ENCODE assay signal across 9 mouse cellular contexts in genomic region chr5:108726557-108727248, GRCm38 (mm10). TPM values are rescaled to one million over a fixed set of nuclear protein-coding genes. Genes with fewer than 3 reads are reported as not detected.
DNase-seq lines count a peak whose midpoint lies in the region; ATAC-seq and TF ChIP-seq lines count a peak whose summit lies in the region.
"Had no signal": no experiment of that assay in that cellular context is flagged by ENCODE, and none has a peak within 500 bp of the region (broad histone marks: within the 10 kb centered on the region; RNA-seq: fewer than 3 reads in every experiment).

No protein-coding gene starts in this region.

- TF ChIP-seq EP300 in heart, adult 2 months (IDR thresholded peaks at IDR 0.05; ENCODE audit: insufficient read depth, low read depth, low read length): 0 out of 2 replicates have a peak, but pooled peaks have one; percentile 36

- H3K27me3 ChIP-seq in embryonic facial prominence, embryonic 11.5 days (ENCODE audit: control insufficient read depth, insufficient read depth, low read length): no peaks in the 10 kb centered on the region
- H3K27me3 ChIP-seq in heart, adult 2 months (ENCODE audit: control insufficient read depth, insufficient read depth, low read length): 0 out of 2 replicates have a peak, but pooled peaks cover 1% of the 10 kb centered on the region
- H3K27me3 ChIP-seq in kidney, adult 2 months (replicated peaks; ENCODE audit: control insufficient read depth, insufficient read depth, low read length): no peaks in the 10 kb centered on the region
- H3K27me3 ChIP-seq in limb, embryonic 11.5 days (ENCODE audit: control insufficient read depth, insufficient read depth, low read length): no peaks in the 10 kb centered on the region
- no peaks in the 10 kb centered on the region for H3K27me3 ChIP-seq in midbrain, embryonic 15.5 days (replicated peaks)
- H3K27me3 ChIP-seq in stomach, embryonic 15.5 days (replicated peaks): no peaks in the 10 kb centered on the region

- no peak overlapping the region for H3K4me3 ChIP-seq in embryonic facial prominence, embryonic 11.5 days (ENCODE audit: low read depth, low read length)
- H3K4me3 ChIP-seq in heart, adult 2 months: no peak overlapping the region
- no peak overlapping the region for H3K4me3 ChIP-seq in kidney, adult 2 months (ENCODE audit: insufficient read depth, low read depth, low read length)
- no peak overlapping the region for H3K4me3 ChIP-seq in limb, embryonic 11.5 days (ENCODE audit: low read depth, low read length)
- H3K4me3 ChIP-seq in midbrain, embryonic 15.5 days: no peak overlapping the region
- H3K4me3 ChIP-seq in stomach, embryonic 15.5 days (replicated peaks): no peak overlapping the region

- no peaks in the 10 kb centered on the region for H3K36me3 ChIP-seq in embryonic facial prominence, embryonic 11.5 days (replicated peaks; ENCODE audit: control insufficient read depth, insufficient read depth, low read depth, low read length)
- no peaks in the 10 kb centered on the region for H3K36me3 ChIP-seq in heart, adult 2 months (ENCODE audit: control insufficient read depth, insufficient read depth, low read length)
- H3K36me3 ChIP-seq in kidney, adult 2 months (ENCODE audit: control insufficient read depth, insufficient read depth, low read length): no peaks in the 10 kb centered on the region
- no peaks in the 10 kb centered on the region for H3K36me3 ChIP-seq in limb, embryonic 11.5 days (ENCODE audit: control insufficient read depth, insufficient read depth, low read length)
- no peaks in the 10 kb centered on the region for H3K36me3 ChIP-seq in midbrain, embryonic 15.5 days (replicated peaks)
- no peaks in the 10 kb centered on the region for H3K36me3 ChIP-seq in stomach, embryonic 15.5 days

- H3K27ac ChIP-seq in embryonic facial prominence, embryonic 11.5 days (replicated peaks; ENCODE audit: low read depth, low read length): no peak overlapping the region
- H3K27ac ChIP-seq in heart, adult 2 months: no peak overlapping the region
- H3K27ac ChIP-seq in kidney, adult 2 months (ENCODE audit: insufficient read depth, low read depth, low read length): no peak overlapping the region
- no peak overlapping the region for H3K27ac ChIP-seq in limb, embryonic 11.5 days (replicated peaks; ENCODE audit: low read depth, low read length)
- no peak overlapping the region for H3K27ac ChIP-seq in midbrain, embryonic 15.5 days
- no peak overlapping the region for H3K27ac ChIP-seq in stomach, embryonic 15.5 days

- H3K4me2 ChIP-seq in embryonic facial prominence, embryonic 11.5 days (ENCODE audit: low read depth, low read length): no peak overlapping the region
- H3K4me2 ChIP-seq in limb, embryonic 11.5 days (ENCODE audit: low read depth, severe bottlenecking): no peak overlapping the region
- H3K4me2 ChIP-seq in midbrain, embryonic 15.5 days: no peak overlapping the region
- no peak overlapping the region for H3K4me2 ChIP-seq in stomach, embryonic 15.5 days

- 23% methylated on average over 5 of the region's 5 CpGs for WGBS in embryonic facial prominence, embryonic 11.5 days
- WGBS in heart, adult 2 months: 18% methylated on average over 5 of the region's 5 CpGs
- 19% methylated on average over 5 of the region's 5 CpGs for WGBS in kidney, adult 2 months
- WGBS in limb, embryonic 11.5 days: 27% methylated on average over 5 of the region's 5 CpGs
- 26% methylated on average over 5 of the region's 5 CpGs for WGBS in midbrain, embryonic 15.5 days
- 25% methylated on average over 5 of the region's 5 CpGs for WGBS in stomach, embryonic 15.5 days

- ATAC-seq in embryonic facial prominence, embryonic 11.5 days (replicated peaks; ENCODE audit: insufficient number of reproducible peaks, low FRiP score, low TSS enrichment, low read depth): peak; percentile 73; the same call in 1 of the 2 replicates
- peak; percentile 76 for ATAC-seq in limb, embryonic 11.5 days (ENCODE audit: insufficient number of reproducible peaks, low FRiP score, low TSS enrichment, low read depth)
- ATAC-seq in midbrain, embryonic 15.5 days (replicated peaks): peak; percentile 74
- ATAC-seq in stomach, embryonic 15.5 days (ENCODE audit: insufficient read depth, low FRiP score, low read depth): peak; percentile 80; the same call in 1 of the 2 replicates

- H3K4me1 ChIP-seq in embryonic facial prominence, embryonic 11.5 days (ENCODE audit: control insufficient read depth, insufficient read depth, low read length): no peaks in the 10 kb centered on the region
- no peaks in the 10 kb centered on the region for H3K4me1 ChIP-seq in heart, adult 2 months (ENCODE audit: control insufficient read depth, insufficient read depth, low read length)
- H3K4me1 ChIP-seq in kidney, adult 2 months (ENCODE audit: control insufficient read depth, insufficient read depth, low read length): no peaks in the 10 kb centered on the region
- H3K4me1 ChIP-seq in limb, embryonic 11.5 days (ENCODE audit: control insufficient read depth, insufficient read depth, low read length): no peaks in the 10 kb centered on the region
- no peaks in the 10 kb centered on the region for H3K4me1 ChIP-seq in midbrain, embryonic 15.5 days
- H3K4me1 ChIP-seq in stomach, embryonic 15.5 days: no peaks in the 10 kb centered on the region

- H3K79me2 ChIP-seq in heart, adult 2 months (replicated peaks; ENCODE audit: control insufficient read depth, insufficient read depth, low read length): no peaks in the 10 kb centered on the region

- intact Hi-C loops in heart, adult 2 months (cut with DNase I): loop anchor here (1.0 to 2.0 kb wide), 3 partner anchors 34 to 299 kb away; partner anchors contain the start of gene Fgfrl1

- no peaks in the 10 kb centered on the region for H3K9me3 ChIP-seq in embryonic facial prominence, embryonic 11.5 days (replicated peaks; ENCODE audit: control insufficient read depth, low read length)
- H3K9me3 ChIP-seq in limb, embryonic 11.5 days (ENCODE audit: control insufficient read depth, low read length): no peaks in the 10 kb centered on the region
- no peaks in the 10 kb centered on the region for H3K9me3 ChIP-seq in midbrain, embryonic 15.5 days
- H3K9me3 ChIP-seq in stomach, embryonic 15.5 days: no peaks in the 10 kb centered on the region

- H3K9ac ChIP-seq in embryonic facial prominence, embryonic 11.5 days (replicated peaks; ENCODE audit: low read length): no peak overlapping the region
- H3K9ac ChIP-seq in heart, adult 2 months (ENCODE audit: low read depth, low read length): no peak overlapping the region
- no peak overlapping the region for H3K9ac ChIP-seq in limb, embryonic 11.5 days (ENCODE audit: low read length)
- H3K9ac ChIP-seq in midbrain, embryonic 15.5 days: no peak overlapping the region
- no peak overlapping the region for H3K9ac ChIP-seq in stomach, embryonic 15.5 days

- peak; percentile 91 for TF ChIP-seq CTCF in heart, adult 2 months (IDR thresholded peaks at IDR 0.05)
- TF ChIP-seq CTCF in kidney, adult 2 months (conservative IDR thresholded peaks at IDR 0.05; ENCODE audit: insufficient read depth, insufficient read length, low read depth, low read length): peak; percentile 96

- TF ChIP-seq POLR2A in heart, adult 2 months (IDR thresholded peaks at IDR 0.05; ENCODE audit: insufficient read depth, low read depth, low read length): no peak
- no peak for TF ChIP-seq POLR2A in kidney, adult 2 months (IDR thresholded peaks at IDR 0.05; ENCODE audit: low read depth, low read length)

- peak; percentile 55 for DNase-seq in B cell, adult 2 months
- peak; percentile 78 for DNase-seq in adrenal gland, postnatal 25 days
- DNase-seq in embryonic facial prominence, embryonic 11.5 days (ENCODE audit: low spot score): peak; percentile 80
- peak; percentile 57 to 71 for DNase-seq in heart, adult 2 months
- DNase-seq in kidney, adult 2 months: peak; percentile 86
- peak; percentile 85 for DNase-seq in limb, embryonic 11.5 days (ENCODE audit: low spot score)

RNA-seq across cellular contexts. Expression of gene Fgfrl1, which starts 34.5 kb away (rescaled TPM):
- total RNA-seq in adrenal gland, postnatal 25 days (2021): 24.6 and 32.3 TPM in 2 replicates
- polyA plus RNA-seq in embryonic facial prominence, embryonic 11.5 days (2014; fragmentation: Nextera tagmentation; extraction: Ambion mirVana): 21.4 and 22.4 TPM in 2 replicates
- total RNA-seq in heart, adult 2 months (2021): 10 to 100 TPM; 17.6 to 21.6 TPM
- polyA plus RNA-seq in heart, adult 2 months (2012; rRNA removed): 33.5 and 36.5 TPM in 2 replicates
- 65.1 and 74.8 TPM in 2 replicates for polyA plus RNA-seq in kidney, adult 2 months (2012; rRNA removed)
- 38.1 and 46.0 TPM in 2 replicates for polyA plus RNA-seq in limb, embryonic 11.5 days (2014; fragmentation: Nextera tagmentation; extraction: Ambion mirVana)
- polyA plus RNA-seq in midbrain, embryonic 15.5 days (2015; fragmentation: Nextera tagmentation; extraction: Ambion mirVana): 5.5 and 6.0 TPM in 2 replicates
- polyA plus RNA-seq in stomach, embryonic 15.5 days (2015; fragmentation: Nextera tagmentation; extraction: Ambion mirVana): 25.9 and 26.4 TPM in 2 replicates

RNA-seq across cellular contexts. Expression of gene Rnf212, which starts 48.1 kb away (rescaled TPM):
- total RNA-seq in adrenal gland, postnatal 25 days (2021): not detected in 2 replicates
- polyA plus RNA-seq in embryonic facial prominence, embryonic 11.5 days (2014; fragmentation: Nextera tagmentation; extraction: Ambion mirVana): 0.69 and 0.88 TPM in 2 replicates
- total RNA-seq in heart, adult 2 months (2021): not detected
- polyA plus RNA-seq in heart, adult 2 months (2012; rRNA removed): not detected in 2 replicates
- not detected in 2 replicates for polyA plus RNA-seq in kidney, adult 2 months (2012; rRNA removed)
- 0.21 and 0.65 TPM in 2 replicates for polyA plus RNA-seq in limb, embryonic 11.5 days (2014; fragmentation: Nextera tagmentation; extraction: Ambion mirVana)
- polyA plus RNA-seq in midbrain, embryonic 15.5 days (2015; fragmentation: Nextera tagmentation; extraction: Ambion mirVana): not detected in 2 replicates
- 0.22 and 0.39 TPM in 2 replicates for polyA plus RNA-seq in stomach, embryonic 15.5 days (2015; fragmentation: Nextera tagmentation; extraction: Ambion mirVana)
- total RNA-seq: gastrocnemius, postnatal 4 days had no signal

RNA-seq across cellular contexts. Expression of gene Slc26a1, which starts 51.3 kb away (rescaled TPM):
- 0.15 and 1.1 TPM in 2 replicates for total RNA-seq in adrenal gland, postnatal 25 days (2021)
- polyA plus RNA-seq in embryonic facial prominence, embryonic 11.5 days (2014; fragmentation: Nextera tagmentation; extraction: Ambion mirVana): 0.38 and 0.71 TPM in 2 replicates
- total RNA-seq in heart, adult 2 months (2021): not detected
- polyA plus RNA-seq in heart, adult 2 months (2012; rRNA removed): 0.06 and 0.12 TPM in 2 replicates
- polyA plus RNA-seq in kidney, adult 2 months (2012; rRNA removed): 257 and 309 TPM in 2 replicates
- 0.55 and 0.84 TPM in 2 replicates for polyA plus RNA-seq in limb, embryonic 11.5 days (2014; fragmentation: Nextera tagmentation; extraction: Ambion mirVana)
- 4.0 and 4.1 TPM in 2 replicates for polyA plus RNA-seq in midbrain, embryonic 15.5 days (2015; fragmentation: Nextera tagmentation; extraction: Ambion mirVana)
- 2.3 and 2.6 TPM in 2 replicates for polyA plus RNA-seq in stomach, embryonic 15.5 days (2015; fragmentation: Nextera tagmentation; extraction: Ambion mirVana)

RNA-seq across cellular contexts. Expression of gene Dgkq, which starts 57.2 kb away (rescaled TPM):
- total RNA-seq in adrenal gland, postnatal 25 days (2021): 21.2 and 22.7 TPM in 2 replicates
- polyA plus RNA-seq in embryonic facial prominence, embryonic 11.5 days (2014; fragmentation: Nextera tagmentation; extraction: Ambion mirVana): 7.1 and 7.4 TPM in 2 replicates
- total RNA-seq in heart, adult 2 months (2021): 1 to 10 TPM; 5.0 to 6.6 TPM
- 9.2 and 15.6 TPM in 2 replicates for polyA plus RNA-seq in heart, adult 2 months (2012; rRNA removed)
- polyA plus RNA-seq in kidney, adult 2 months (2012; rRNA removed): 27.9 and 34.8 TPM in 2 replicates
- 8.5 and 11.3 TPM in 2 replicates for polyA plus RNA-seq in limb, embryonic 11.5 days (2014; fragmentation: Nextera tagmentation; extraction: Ambion mirVana)
- 33.9 and 36.7 TPM in 2 replicates for polyA plus RNA-seq in midbrain, embryonic 15.5 days (2015; fragmentation: Nextera tagmentation; extraction: Ambion mirVana)
- polyA plus RNA-seq in stomach, embryonic 15.5 days (2015; fragmentation: Nextera tagmentation; extraction: Ambion mirVana): 10.6 and 11.0 TPM in 2 replicates

Comparison
In these comparisons a context has a peak if more than half of its experiments do, and no peak if none do; other contexts are left out.
1. RNA of gene Slc26a1, which starts 51.3 kb away (polyA plus RNA-seq): 257 to 309 TPM in kidney, adult 2 months; 4.0 to 4.1 TPM in midbrain, embryonic 15.5 days, 2.3 to 2.6 TPM in stomach, embryonic 15.5 days, 0.55 to 0.84 TPM in limb, embryonic 11.5 days, 0.38 to 0.71 TPM in embryonic facial prominence, embryonic 11.5 days and 0.06 to 0.12 TPM in heart, adult 2 months; every median in the first group is over 10 times any median in the second.
2. Peak in every context shown above with its lines, with median percentiles within 50 percentile points of each other: DNase-seq and ATAC-seq.